Mouse (Mus musculus): ENCODE results near the gene Daam2.
A peak's percentile ranks its signal among the peaks of the same experiment; 100 is the strongest.
"Not testable (repeated sequence)": the region's sequence is repeated elsewhere in the genome, so short reads cannot be mapped to it uniquely, and the experiment has no call there.

Gene Daam2

DNA sequence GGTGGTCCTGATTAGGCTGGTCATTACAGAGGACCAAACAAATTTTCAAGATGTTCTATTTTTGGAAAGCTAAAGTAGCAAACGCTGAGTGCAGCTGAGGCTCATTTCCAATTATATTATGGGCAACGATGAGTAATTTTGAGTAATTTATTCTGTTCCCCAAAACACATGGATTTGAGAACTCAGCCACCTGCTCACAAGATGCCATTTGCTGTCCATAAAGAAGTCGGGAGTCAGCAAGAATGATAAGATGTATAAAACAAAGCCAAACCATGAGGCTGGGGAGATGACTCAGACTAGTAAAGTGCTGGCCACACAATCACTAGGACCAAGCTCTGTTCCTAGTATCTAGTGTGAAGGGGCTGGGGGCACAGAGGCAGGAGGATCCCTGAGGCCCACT, 79.7 kb downstream of the Daam2 start:
- DNase-seq (ENCODE audit: low read depth, low spot score), result no peak

- DNase-seq (ENCODE audit: low read depth, low spot score), result no peak
Observed at GRCm38 (mm10) chr17:49481876-49482275, 82.3 kb downstream of the Daam2 start.

- no peak for DNase-seq (ENCODE audit: low read depth, low spot score)
Observed at GRCm38 (mm10) chr17:49477370-49477769, 86.8 kb downstream of the Daam2 start.

DNA sequence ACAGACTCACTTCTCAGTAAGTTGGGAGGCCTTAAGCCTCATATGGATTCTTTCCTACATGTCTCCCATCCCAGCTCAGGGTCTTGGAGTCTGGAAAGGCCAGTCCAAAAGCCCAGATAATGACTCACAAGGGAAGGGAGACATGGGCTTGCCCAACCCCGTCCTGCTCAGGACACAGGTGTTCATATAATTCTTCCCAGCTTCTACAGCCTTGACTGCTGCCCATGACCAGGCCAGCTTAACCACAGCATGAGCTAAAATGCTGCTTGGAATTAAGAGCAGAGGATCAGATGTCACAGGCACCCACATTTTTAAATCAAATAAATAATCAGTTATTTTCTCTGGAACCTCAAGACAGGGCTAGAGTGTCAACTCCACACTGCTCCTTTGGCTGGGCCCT, 89.0 kb downstream of the Daam2 start:
- DNase-seq (ENCODE audit: low read depth, low spot score), result no peak

GRCm38 (mm10) chr17:49474051-49474450, 90.1 kb downstream of the Daam2 start:
- DNase-seq (ENCODE audit: low read depth, low spot score), result no peak

DNA sequence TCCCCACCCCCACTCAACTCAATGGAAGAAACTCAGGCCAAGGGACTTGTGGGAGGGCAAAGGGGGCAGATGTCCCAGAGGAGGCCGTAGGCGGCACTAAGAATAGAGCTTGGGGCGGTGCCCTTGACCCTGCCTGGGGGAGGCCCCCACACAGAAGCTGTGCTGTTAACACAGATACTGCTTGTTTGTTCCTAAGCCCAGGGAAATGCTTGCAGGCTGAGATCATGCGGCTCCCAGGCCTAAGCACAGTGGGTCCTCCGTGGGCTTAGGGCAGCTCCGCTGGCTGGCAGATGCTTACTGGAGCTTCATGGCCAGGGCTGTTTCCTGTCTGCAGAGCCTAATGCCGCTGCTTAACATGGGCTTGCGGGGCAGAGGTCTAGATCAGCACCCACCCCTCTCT, 91.5 kb downstream of the Daam2 start:
- no peak for DNase-seq (ENCODE audit: low read depth, low spot score)

DNA sequence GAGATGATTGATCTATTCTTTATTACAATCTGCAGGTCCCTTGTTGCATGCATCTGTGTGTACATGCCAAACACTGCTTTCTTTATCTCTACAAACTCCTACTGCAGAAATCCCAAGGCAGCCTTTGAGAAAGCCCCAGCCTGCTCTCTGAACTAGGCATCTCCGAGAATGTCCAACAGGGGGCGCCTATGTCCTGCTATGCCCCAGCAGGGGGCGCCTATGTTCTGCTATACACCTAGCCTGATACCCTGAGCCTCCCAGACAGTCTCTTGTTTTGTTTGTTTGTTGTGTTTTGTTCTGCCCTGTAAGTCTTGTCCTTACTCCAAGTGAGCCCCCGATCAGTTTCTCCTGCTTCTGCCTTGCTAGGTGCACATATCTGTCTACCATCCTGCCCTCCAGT, 95.9 kb downstream of the Daam2 start:
- peak; percentile 40 for DNase-seq (ENCODE audit: low read depth, low spot score)

- DNase-seq (ENCODE audit: low read depth, low spot score), result no peak
Observed at GRCm38 (mm10) chr17:49464884-49465283, 99.3 kb downstream of the Daam2 start.

DNA sequence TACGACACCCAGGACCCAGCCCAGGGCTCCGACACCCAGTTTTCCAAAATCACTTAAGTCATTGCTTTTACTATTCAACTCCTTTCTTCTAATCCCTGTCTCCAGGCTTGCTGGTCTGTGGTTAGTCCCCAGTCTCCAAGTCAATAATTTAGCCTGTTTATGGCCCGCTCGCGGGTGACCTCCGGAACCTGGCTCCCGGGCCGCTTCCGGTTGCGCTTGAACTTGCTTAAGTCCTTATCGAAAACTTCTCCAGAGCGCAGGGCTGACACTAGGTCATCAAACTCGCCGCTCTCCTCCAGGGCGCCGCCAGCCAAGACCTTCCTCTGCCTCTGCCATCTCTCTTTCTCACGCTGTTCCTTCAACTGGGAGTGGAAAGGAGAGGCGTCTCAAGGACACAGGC, 105.8 kb downstream of the Daam2 start:
- no peak for DNase-seq (ENCODE audit: low read depth, low spot score)

DNA sequence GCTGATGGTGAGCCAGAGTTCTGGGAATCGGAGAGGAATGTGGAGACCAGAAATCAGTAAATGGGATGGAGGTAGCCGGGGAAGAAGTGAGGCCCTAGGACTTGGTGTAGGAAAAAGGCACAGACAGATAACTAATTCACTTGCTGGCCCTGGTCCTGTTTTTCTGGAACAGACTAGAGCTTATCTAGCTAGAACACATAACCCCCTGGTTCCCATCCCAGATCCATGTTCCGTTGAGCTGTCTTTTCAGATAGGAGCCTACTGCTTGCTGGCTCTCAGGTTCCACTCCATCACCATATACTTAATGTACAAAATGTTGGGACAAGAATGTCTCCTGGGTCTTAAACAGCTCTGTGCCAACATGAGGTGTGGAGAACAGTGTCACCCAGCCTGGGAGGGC, 106.3 kb downstream of the Daam2 start:
- no peak for DNase-seq (ENCODE audit: low read depth, low spot score)

- no peak for DNase-seq (ENCODE audit: low read depth, low spot score)
Observed at GRCm38 (mm10) chr17:49456334-49456733, 107.8 kb downstream of the Daam2 start.

GRCm38 (mm10) chr17:49450922-49451321, 113.2 kb downstream of the Daam2 start:
- no peak for DNase-seq (ENCODE audit: low read depth, low spot score)

DNA sequence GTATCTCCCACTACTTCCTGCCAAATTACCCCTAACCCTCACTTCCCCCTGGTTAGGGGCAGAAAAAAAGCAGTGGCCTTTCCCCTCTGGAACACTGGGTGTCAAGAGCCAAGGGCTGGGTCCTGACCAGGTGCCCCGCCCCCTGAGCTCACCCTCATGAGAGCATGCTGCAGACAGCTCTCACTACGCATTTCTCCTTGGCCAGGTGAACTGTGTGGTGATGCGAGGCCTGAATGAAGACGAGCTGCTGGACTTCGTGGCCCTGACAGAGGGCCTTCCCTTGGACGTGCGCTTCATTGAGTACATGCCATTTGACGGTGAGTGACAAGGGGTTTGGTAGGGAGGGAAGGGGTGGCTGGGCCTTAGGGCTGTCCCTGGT, 114.9 kb downstream of the Daam2 start:
- no peak for DNase-seq (ENCODE audit: low read depth, low spot score)

DNA sequence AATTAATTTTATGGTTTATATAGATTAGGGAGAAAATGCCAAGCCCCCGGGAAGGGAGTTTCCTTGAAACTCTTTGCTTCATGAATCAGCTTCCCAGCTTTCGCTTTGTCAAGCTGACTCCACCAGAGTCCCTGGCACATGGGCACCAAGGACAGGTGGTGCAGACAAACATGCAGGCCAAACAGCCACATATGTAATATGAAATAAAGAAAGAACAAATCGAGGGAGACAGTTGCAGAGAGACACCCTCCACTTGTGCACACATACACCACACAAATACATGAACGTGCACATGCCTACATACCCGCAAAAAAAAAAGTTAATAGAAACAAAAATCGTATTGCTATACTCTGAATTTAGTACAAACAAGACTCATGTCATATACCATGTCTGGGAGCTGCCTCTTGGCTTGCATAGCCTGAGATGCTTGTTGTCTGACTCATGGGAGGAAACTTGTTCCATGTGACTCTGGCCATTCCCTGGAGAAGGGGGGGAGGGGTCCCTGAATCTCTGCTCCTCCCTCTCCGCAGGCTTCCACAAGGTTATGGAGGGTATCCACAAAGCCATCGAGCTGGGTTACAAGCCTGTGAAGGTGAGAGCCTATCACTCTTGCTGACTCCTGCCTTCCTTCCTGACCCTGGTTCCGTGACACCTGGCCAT, 115.4 kb downstream of the Daam2 start:
- DNase-seq (ENCODE audit: low read depth, low spot score), result no peak

DNA sequence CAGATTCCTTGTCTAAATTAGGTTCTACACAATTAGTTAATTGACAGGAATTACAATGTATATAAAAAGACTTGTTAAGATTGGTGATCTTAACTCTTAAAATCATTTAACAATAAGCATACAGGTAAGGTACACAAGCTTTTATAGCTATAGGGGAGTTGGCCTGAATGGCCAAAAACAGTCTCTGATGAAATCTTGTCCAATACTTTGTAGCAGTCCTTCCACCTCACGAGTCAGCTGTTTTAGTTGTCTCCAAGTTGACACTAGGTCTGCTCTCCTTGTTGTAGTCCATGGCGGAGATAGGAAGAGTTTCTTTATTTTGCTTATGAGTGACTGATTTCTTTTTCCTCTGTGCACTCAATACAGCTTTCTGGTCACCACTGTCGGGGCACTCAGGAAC, 121.3 kb downstream of the Daam2 start:
- DNase-seq (ENCODE audit: low read depth, low spot score), result not testable (repeated sequence)

- DNase-seq (ENCODE audit: low read depth, low spot score), result no peak
Observed at GRCm38 (mm10) chr17:49440331-49441130, 123.6 kb downstream of the Daam2 start.

- DNase-seq (ENCODE audit: low read depth, low spot score), result no peak
Observed at GRCm38 (mm10) chr17:49439706-49440105, 124.4 kb downstream of the Daam2 start.

GRCm38 (mm10) chr17:49438822-49439574, 125.1 kb downstream of the Daam2 start:
- DNase-seq (ENCODE audit: low read depth, low spot score), result no peak

DNA sequence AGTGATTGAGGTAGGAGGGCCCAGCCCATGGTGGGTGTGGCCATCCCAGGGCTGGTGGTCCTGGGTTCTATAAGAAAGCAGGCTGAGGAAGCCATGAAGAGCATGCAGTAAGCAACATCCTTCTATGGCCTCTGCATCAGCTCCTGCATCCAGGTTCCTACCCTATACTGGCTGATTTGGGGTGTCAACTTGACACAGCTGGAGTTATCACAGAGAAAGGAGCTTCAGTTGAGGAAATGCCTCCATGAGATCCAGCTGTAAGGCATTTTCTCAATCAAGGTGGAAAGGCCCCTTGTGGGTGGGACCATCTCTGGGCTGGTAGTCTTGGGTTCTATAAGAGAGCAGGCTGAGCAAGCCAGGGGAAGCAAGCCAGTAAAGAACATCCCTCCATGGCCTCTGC, 126.8 kb downstream of the Daam2 start:
- DNase-seq (ENCODE audit: low read depth, low spot score), result not testable (repeated sequence)

GRCm38 (mm10) chr17:49436631-49437030, 127.5 kb downstream of the Daam2 start:
- no peak for DNase-seq (ENCODE audit: low read depth, low spot score)

- DNase-seq (ENCODE audit: low read depth, low spot score), result no peak
Observed at GRCm38 (mm10) chr17:49435081-49435480, 129.1 kb downstream of the Daam2 start.

DNA sequence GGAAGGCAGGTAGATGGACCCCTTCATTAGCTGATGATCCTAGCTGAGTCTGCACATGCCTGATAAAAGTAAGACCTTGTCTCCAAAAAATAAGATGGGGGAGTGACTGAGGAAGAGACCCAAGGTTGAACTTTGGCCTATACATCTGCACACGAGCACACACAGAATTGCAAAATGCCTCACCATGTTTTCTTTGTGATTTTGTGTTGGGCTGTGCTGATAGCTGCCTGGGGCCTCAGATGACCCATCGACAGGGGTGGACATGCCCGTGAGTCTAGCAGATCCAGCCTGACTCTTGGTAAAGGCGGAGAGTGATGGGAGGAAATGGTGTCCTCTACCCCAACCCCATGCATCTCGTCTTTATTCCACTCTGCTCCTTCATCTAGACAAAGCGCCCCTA, 129.9 kb downstream of the Daam2 start:
- no peak for DNase-seq (ENCODE audit: low read depth, low spot score)

DNA sequence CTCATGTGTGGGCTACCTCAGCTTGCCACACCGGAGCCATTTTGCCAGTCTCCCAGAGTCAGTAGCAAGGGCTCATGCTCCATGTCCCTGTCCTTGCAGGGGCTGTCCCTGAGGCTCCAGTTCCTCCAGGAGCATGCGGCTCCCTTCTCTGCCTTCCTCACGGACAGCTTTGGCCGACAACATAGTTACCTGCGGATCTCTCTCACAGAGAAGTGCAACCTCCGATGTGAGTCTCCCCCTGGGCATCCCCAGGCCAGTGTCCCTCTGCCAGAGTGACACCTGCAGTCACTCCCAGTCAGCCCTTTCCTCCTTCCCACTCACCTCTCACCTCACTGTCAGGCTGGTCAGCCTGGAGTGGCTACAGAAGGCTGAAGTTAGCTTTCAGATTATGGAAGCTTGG, 131.1 kb downstream of the Daam2 start:
- no peak for DNase-seq (ENCODE audit: low read depth, low spot score)
